ENCODE assay signal across 22 mouse cellular contexts in genomic region chr3:31394533-31394932, GRCm38 (mm10).
DNase-seq lines count a peak whose midpoint lies in the region; ATAC-seq and TF ChIP-seq lines count a peak whose summit lies in the region.
"Had no signal": no experiment of that assay in that cellular context is flagged by ENCODE, and none has a peak within 500 bp of the region (broad histone marks: within the 10 kb centered on the region; RNA-seq: fewer than 3 reads in every experiment).

No protein-coding gene starts in this region.

- H3K4me3 ChIP-seq in liver, adult 2 months (ENCODE audit: insufficient read depth, low read depth, low read length) = no peak overlapping the region
- H3K4me3 ChIP-seq: hindbrain, embryonic 10.5 days; intestine, embryonic 15.5 days; limb, embryonic 13.5 days; neural tube, embryonic 12.5 days had no signal

- H3K79me2 ChIP-seq in liver, adult 2 months (ENCODE audit: control insufficient read depth, insufficient read depth, low read length) = no peaks in the 10 kb centered on the region

- intact Hi-C loops in gastrocnemius, postnatal 14 days (cut with DNase I; ENCODE audit: low total_unique reads) = no loop called here
- intact Hi-C loops in left cerebral cortex, postnatal 25 days (cut with DNase I) = no loop called here

- H3K4me1 ChIP-seq in liver, adult 2 months (ENCODE audit: control insufficient read depth, insufficient read depth, low read length) = no peaks in the 10 kb centered on the region
- H3K4me1 ChIP-seq: hindbrain, embryonic 10.5 days; intestine, embryonic 15.5 days; limb, embryonic 13.5 days; neural tube, embryonic 12.5 days had no signal

- no peak overlapping the region for H3K27ac ChIP-seq in liver, adult 2 months (replicated peaks; ENCODE audit: insufficient read depth, low read depth, low read length)
- H3K27ac ChIP-seq: hindbrain, embryonic 10.5 days; intestine, embryonic 15.5 days; limb, embryonic 13.5 days; liver, embryonic 14.5 days; neural tube, embryonic 12.5 days had no signal

- no peaks in the 10 kb centered on the region for H3K27me3 ChIP-seq in liver, adult 2 months (ENCODE audit: control insufficient read depth, insufficient read depth, low read length)
- H3K27me3 ChIP-seq: intestine, embryonic 15.5 days; limb, embryonic 13.5 days; neural tube, embryonic 12.5 days had no signal

- DNase-seq in liver, adult 2 months (ENCODE audit: extremely low read depth, low read depth, low spot score) = peak; percentile 10
- DNase-seq in liver = no peak
- peak; percentile 23 for DNase-seq in fibroblast of lung, adult 2 months (ENCODE audit: low read depth)
- peak; percentile 35 for DNase-seq in gastrocnemius, postnatal 14 days
- DNase-seq in left cerebral cortex, postnatal 25 days (ENCODE audit: low spot score in 2 of 2) = no peak
- no peak for DNase-seq in layer of hippocampus, adult 9-11 months
- DNase-seq: adrenal gland, postnatal 25 days; cerebellum, adult 9-10 months; forebrain, postnatal 0 days; kidney, adult 8-10 months; kidney, postnatal 10 days; lung, embryonic 14.5 days; lung, postnatal 36 days; midbrain, embryonic 14.5 days; right cerebral cortex, postnatal 25 days had no signal

- 44% methylated on average over 4 of the region's 4 CpGs for WGBS in liver, adult 2 months

- no peaks in the 10 kb centered on the region for H3K36me3 ChIP-seq in liver, adult 2 months (ENCODE audit: control insufficient read depth, insufficient read depth, low read length)
- H3K36me3 ChIP-seq: hindbrain, embryonic 10.5 days; intestine, embryonic 15.5 days; limb, embryonic 13.5 days; neural tube, embryonic 12.5 days had no signal

- TF ChIP-seq CTCF in liver, adult 2 months (IDR thresholded peaks at IDR 0.05; ENCODE audit: low read depth, low read length) = no peak

- H3K9ac ChIP-seq in liver, adult 2 months (ENCODE audit: low read depth, low read length) = no peak overlapping the region
- H3K9ac ChIP-seq: forebrain, postnatal 0 days; intestine, embryonic 15.5 days; limb, embryonic 13.5 days; liver, embryonic 14.5 days; lung, embryonic 14.5 days; neural tube, embryonic 12.5 days had no signal

- no peak for TF ChIP-seq POLR2A in liver, adult 2 months (IDR thresholded peaks at IDR 0.05; ENCODE audit: extremely low read depth, insufficient read depth, low read length)

- ATAC-seq in erythroblast, adult 5-6 weeks (replicated peaks; ENCODE audit: low FRiP score, poor library complexity, severe bottlenecking) = no peak
- ATAC-seq: forebrain, postnatal 0 days; hindbrain, embryonic 16.5 days; intestine, embryonic 15.5 days had no signal

Comparison
In these comparisons a context has a peak if more than half of its experiments do, and no peak if none do; other contexts are left out.
1. DNase-seq: peak in liver, adult 2 months (single experiment), fibroblast of lung, adult 2 months (single experiment) and gastrocnemius, postnatal 14 days (single experiment); none in liver (single experiment), left cerebral cortex, postnatal 25 days (0 of 2) and layer of hippocampus, adult 9-11 months (single experiment).